Mouse (Mus musculus): ENCODE measurements around the gene Agt.

GRCm38 (mm10) chr8:124556658-124557057, 12.8 kb downstream of the Agt start:
- TF ChIP-seq CTCF (IDR thresholded peaks at IDR 0.05; ENCODE audit: insufficient read depth, low read length) = no peak
- TF ChIP-seq POLR2A (IDR thresholded peaks at IDR 0.05; ENCODE audit: borderline replicate concordance, extremely low read depth, low read depth, low read length) = no peak
